Mouse (Mus musculus) embryonic stem cell, embryonic (primary cell): ENCODE data around the gene Coa3.

ENCODE experiments used
- CTCF ChIA-PET, 4 experiments: fragments of 300-600 bp in 2 of 4; fragments of 350-600 bp in 2 of 4; sonication (Branson Sonifier 250); formaldehyde crosslinking; loops; one replicate each; lab custom pipeline; 2022; ENCODE audit warnings: inconsistent platforms in 2 of 4; lab: Charles Lee
- POLR2A ChIA-PET, 4 experiments: fragments of 300-600 bp in 2 of 4; fragments of 350-600 bp in 2 of 4; sonication (Branson Sonifier 250); formaldehyde crosslinking; loops; one replicate each; lab custom pipeline; 2022; ENCODE audit warnings: antibody characterized with exemption in 4 of 4, inconsistent platforms in 1 of 4; lab: Charles Lee

The Coa3 gene

DNA sequence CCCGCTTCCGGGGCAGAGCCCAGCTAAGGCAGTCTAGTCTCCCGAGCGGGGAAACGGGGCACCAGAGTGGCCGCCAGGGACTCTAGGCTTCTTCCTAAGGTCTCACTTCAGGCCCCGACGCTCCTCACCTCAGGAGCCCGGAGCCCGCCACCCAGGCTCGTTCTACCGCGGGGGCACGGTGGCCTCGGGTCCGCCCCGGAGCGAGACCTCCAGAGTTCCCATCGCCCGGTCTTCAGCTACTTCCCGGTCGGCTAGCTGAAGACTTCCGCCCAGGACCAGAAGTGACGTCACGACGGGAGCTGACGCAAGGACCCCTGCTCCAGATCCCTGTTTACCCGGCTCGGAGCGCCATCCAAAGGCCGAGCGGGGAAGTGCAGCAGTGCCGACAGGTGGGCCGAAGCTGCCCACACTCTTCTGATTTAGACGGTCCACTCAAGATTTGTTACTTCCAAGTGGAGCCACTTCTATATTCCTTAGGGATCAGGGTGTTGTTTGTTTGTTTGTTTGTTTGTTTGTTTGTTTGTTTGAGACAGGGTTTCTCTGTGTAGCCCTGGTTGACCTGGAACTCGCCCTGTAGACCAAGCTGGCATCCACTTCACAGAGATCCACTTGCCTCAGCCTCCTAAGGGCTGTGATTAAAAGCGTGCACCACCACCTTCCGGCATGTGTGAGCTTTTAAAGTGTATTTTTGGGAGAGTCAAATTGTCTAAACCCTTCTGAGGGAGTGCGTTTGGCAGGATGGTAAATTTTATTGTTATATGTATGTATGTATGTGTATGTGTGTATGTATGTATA is 23.3 kb upstream of the Coa3 start, which contains the start of gene Becn1:
Gene Becn1 (minus strand): TSS at position 283 of the 795 bp plus-strand sequence.
- ChIA-PET POLR2A (interaction anchor here (0.6 to 2.8 kb wide), 74 partner anchors 8 to 1518 kb away, joined by 3 to 29 read pairs (median 4); partner anchors contain the start of genes Psme3 (in 4 of the 4), Cntd1 (in 3 of the 4), Coa3 (in 3 of the 4) and Rpl27 (in 3 of the 4)), CTCF (interaction anchor here (0.5 to 2.4 kb wide), 95 partner anchors 9 to 947 kb away, joined by 3 to 26 read pairs (median 4); partner anchors contain the start of genes Cntd1 (in 4 of the 4), Coa3 (in 4 of the 4), Wnk4 (in 3 of the 4) and Rpl27 (in 2 of the 4))

DNA sequence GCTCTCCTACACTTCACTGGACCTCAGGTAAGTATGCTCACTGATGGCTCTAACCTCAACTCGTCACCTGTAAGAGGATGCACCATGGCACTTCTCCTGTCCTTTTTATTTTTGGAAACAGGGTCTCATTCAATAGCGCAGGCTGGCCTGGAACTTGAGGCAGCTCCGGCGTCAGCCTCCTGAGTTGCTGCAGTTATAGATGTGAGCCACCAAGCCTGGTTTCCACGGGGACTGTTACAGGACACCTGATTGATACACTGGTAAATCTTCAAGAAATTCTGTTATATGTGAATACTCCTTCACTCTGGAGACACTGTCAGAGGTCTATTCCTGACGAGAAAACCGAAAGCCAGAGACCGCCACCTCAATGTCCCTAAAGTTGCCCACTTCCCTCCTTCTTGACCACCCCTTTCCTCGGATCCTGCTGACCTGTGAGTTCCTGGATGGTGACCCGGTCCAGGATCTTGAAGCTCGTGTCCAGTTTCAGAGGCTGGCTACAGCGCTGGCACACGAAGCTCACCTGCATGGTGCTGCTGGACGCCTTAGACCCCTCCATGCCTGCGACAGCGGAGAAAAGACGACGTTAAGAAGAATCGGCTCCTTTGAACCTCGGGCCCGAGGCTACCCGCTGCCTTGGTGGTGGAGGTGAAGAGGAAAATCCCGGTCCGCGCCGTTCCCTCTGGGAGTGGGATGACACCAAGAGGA is 22.5 kb upstream of the Coa3 start:
- POLR2A ChIA-PET: interaction anchor here (0.6 to 2.8 kb wide), 69 partner anchors 9 to 981 kb away, joined by 3 to 29 read pairs (median 4); partner anchors contain the start of genes Psme3 (in 4 of the 4), Rpl27 (in 3 of the 4), Cntd1 (in 2 of the 4) and Coa3 (in 2 of the 4)
- CTCF ChIA-PET: interaction anchor here (0.5 to 2.4 kb wide), 81 partner anchors 8 to 946 kb away, joined by 3 to 26 read pairs (median 4); partner anchors contain the start of genes Cntd1 (in 4 of the 4), Coa3 (in 4 of the 4), Vps25 (in 2 of the 4) and Wnk4 (in 2 of the 4)

DNA sequence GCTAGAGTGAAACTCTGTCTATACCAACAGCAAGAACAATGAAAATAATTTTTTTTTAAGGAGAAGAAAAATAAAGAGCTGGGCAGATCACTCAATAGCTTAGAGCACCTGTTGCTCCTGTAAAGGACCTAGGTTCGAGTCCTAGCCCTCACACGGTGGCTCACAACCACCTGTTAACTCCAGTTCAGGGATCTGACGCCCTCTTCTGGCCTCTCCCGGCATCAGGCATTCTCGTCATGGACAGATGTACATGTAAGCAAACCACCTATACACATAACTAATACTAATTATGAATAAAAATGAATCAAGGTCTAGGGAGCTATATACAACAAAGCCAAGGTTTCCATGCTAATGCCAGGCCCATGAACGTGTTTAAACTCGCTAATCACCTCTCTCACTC is 22.0 kb upstream of the Coa3 start:
- POLR2A ChIA-PET: interaction anchor here in 3 of 4 experiments (0.6 to 2.8 kb wide), 16 partner anchors 12 to 141 kb away, joined by 3 to 29 read pairs (median 4); partner anchors contain the start of genes Cntd1 (in 2 of the 3), Coa3 (in 2 of the 3), Rpl27 (in 2 of the 3) and Psme3 (in 1 of the 3)
- CTCF ChIA-PET: interaction anchor here in 2 of 4 experiments (0.6 to 2.4 kb wide), 8 partner anchors 22 to 183 kb away, joined by 3 to 15 read pairs (median 6); partner anchors contain the start of genes Aarsd1 (in 1 of the 2), Cntd1 (in 1 of the 2), Coa3 (in 1 of the 2) and Wnk4 (in 1 of the 2)

DNA sequence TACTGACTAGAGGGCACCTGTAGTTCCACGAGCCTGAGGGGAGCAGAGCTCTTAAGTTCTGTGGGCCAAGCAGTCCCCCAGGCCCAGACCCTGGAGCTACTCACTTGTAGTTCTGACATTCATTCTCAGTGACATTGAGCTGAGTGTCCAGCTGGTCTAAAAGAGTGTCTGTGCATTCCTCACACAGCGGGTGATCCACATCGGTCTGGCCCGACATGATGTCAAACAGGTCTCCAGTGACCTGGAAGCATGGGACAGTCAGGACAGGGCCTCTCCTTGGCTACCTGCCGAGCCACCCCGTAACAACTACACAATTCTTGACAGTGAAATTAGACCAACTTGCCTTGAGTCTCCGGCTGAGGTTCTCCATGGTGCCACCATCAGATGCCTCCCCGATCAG is 16.3 kb upstream of the Coa3 start:
- POLR2A ChIA-PET: interaction anchor here (0.6 to 1.9 kb wide), 15 partner anchors 12 to 1233 kb away, joined by 3 to 10 read pairs (median 4); partner anchors contain the start of genes Rpl27 (in 2 of the 4), Wnk4 (in 2 of the 4), Cntd1 (in 1 of the 4) and Coa3 (in 1 of the 4)
- CTCF ChIA-PET: interaction anchor here in 2 of 4 experiments (0.6 to 1.5 kb wide), 6 partner anchors 13 to 144 kb away, joined by 3 to 7 read pairs (median 5); partner anchors contain the start of genes Cntd1 (in 1 of the 2) and Coa3 (in 1 of the 2)

DNA sequence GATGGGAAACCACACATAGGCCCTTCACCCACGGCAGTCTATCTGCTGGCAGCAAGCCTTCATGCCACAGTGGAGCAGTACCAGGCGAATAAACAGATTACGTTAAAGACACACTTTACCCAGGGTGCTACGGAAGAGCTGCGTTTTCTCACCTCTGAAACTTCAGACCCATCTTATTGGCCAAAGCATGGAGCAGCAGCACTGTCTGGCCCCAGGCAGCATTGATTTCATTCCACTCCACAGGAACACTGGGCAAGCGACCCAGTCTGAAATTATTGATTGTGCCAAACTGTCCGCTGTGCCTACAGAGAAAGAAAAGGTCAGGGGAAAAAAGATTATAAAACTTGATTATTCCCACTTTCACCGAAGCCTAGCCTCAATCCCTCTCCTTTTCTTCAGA is 12.3 kb upstream of the Coa3 start:
- POLR2A ChIA-PET: interaction anchor here in 2 of 4 experiments (0.9 to 2.2 kb wide), 6 partner anchors 8 to 151 kb away, joined by 3 to 6 read pairs (median 4); partner anchors contain the start of genes Cntd1 (in 1 of the 2), Coa3 (in 1 of the 2), Psme3 (in 1 of the 2) and Rpl27 (in 1 of the 2)
- CTCF ChIA-PET: interaction anchor here in 2 of 4 experiments (0.5 to 0.9 kb wide), 2 partner anchors 11 to 151 kb away, joined by 6 to 11 read pairs; partner anchors contain the start of genes Becn1 (in 1 of the 2) and Rpl27 (in 1 of the 2)

DNA sequence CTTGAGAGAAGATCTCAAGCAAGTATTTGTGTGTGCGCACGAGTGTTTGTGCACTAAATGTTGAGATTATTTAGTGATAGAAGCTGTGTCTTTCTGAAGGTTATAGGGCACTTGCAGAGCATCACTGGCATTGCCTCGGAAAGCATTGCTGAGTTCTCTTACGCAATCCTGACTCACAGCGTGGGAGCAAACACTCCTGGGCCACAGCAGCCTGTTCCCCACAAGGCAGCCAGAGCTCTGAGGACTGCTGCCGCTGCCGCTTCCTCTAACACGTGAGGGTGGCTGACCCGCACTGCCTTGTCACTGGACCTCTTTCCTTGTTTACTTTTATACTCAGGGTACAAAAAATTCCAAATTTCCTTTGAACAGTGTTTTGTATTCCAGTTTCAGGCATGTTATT is 8.4 kb upstream of the Coa3 start:
- CTCF ChIA-PET: interaction anchor here in 2 of 4 experiments (0.5 to 0.9 kb wide), 3 partner anchors 15 to 342 kb away, joined by 3 to 4 read pairs (median 3); partner anchors contain the start of gene Becn1 (in 1 of the 2)
- POLR2A ChIA-PET: interaction anchor here in 2 of 4 experiments (0.6 to 1.5 kb wide), 6 partner anchors 9 to 199 kb away, joined by 3 to 6 read pairs (median 3); partner anchors contain the start of genes Becn1 (in 2 of the 2), Cntd1 (in 1 of the 2), Coa3 (in 1 of the 2) and Rpl27 (in 1 of the 2)

DNA sequence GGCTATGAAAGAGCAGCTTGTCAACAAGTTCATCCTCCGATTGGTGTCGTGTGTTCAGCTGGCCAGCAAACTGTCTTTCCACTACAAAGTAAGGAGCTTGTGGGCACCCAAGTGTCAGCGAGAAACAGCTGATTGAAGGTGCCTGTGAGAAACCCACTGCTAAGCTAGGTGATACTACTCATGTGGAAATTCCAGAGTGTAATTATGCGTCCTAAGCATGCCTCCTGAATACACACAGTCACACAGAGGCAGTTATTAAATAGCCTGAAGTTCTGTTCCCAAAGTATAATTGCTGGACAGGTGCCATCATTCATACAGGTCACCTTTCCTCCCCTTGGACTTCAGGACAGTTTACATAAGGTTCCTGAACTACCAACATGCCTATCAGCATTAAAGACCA is 4.9 kb upstream of the Coa3 start:
- ChIA-PET POLR2A (interaction anchor here in 2 of 4 experiments (0.6 to 2.9 kb wide), 5 partner anchors 11 to 106 kb away, joined by 3 to 10 read pairs (median 3); partner anchors contain the start of genes Becn1 (in 2 of the 2) and Vps25 (in 1 of the 2)), CTCF (interaction anchor here in 1 of 4 experiments (1.4 kb wide), 1 partner anchor 18 kb away, joined by 6 read pairs; the partner anchor contains the start of gene Becn1)

DNA sequence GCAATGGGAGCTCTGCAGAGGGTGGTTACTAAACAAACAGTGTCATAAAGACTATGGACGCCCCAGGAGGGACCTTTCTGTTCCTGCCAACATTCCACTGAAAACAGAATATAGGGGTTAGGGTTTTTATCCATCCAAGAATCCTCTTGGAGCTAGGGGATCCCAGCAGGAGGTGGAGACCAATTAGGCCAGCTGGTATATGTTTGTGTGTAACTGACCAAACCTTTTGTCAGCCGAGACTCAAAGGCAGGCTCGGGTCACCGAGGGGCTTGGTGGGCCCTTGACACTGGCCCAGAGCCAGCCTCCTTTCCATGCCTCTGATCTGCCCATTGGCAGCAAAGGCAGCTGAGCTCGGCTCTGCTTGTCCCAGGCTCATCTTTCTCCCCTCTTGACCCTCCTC is 4.0 kb upstream of the Coa3 start:
- ChIA-PET POLR2A (interaction anchor here in 2 of 4 experiments (0.7 to 2.9 kb wide), 8 partner anchors 8 to 29 kb away, joined by 3 to 10 read pairs (median 3); partner anchors contain the start of genes Becn1 (in 2 of the 2), Vps25 (in 1 of the 2) and Wnk4 (in 1 of the 2)), CTCF (interaction anchor here in 2 of 4 experiments (0.5 to 1.4 kb wide), 4 partner anchors 19 to 112 kb away, joined by 3 to 6 read pairs (median 3); partner anchors contain the start of gene Becn1 (in 2 of the 2))

DNA sequence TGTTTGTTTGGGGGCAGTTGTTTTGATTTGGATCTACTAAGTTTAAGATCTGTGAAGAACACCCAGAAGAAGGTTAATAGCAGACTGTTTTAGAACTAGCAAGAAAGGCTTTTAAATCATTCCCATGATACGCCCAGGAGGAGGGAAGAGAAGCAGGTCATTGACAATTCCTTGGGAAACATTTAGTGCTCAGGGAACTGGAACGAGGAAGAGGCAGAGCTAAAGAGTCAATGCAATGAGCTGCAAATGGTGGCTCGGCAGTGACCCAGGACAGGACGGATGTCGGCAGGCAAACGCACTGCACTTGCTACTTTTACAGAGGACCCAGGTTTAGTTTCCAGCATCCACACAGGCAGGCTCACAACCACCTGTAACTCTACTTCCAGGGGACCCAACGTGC is 1.9 kb upstream of the Coa3 start:
- CTCF ChIA-PET: no interaction called here

DNA sequence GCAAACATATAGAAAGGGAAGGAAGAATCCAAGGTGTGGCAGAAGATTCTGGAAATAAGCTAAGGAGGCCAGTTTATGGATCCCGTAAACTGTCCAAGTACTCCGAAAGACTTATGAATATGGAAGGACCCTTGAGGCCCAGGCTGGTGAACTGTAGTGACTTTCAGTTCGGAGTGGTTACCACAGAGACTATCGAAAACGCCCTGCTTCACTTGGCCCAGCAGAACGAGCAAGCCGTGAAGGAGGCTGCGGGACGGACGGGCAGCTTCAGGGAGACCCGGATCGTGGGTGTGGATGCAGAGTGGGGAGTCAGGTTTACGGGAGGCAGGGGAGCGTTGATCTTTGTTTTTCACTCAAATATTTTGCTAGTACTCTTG is 267 bp upstream of the Coa3 start:
- ChIA-PET CTCF (interaction anchor here (0.6 to 2.2 kb wide), 23 partner anchors 16 to 590 kb away, joined by 3 to 21 read pairs (median 4); partner anchors contain the start of genes Becn1 (in 4 of the 4), Psmc3ip (in 1 of the 4), Retreg3 (in 1 of the 4) and Rpl27 (in 1 of the 4)), POLR2A (interaction anchor here (0.5 to 4.1 kb wide), 73 partner anchors 8 to 959 kb away, joined by 3 to 45 read pairs (median 4); partner anchors contain the start of genes Becn1 (in 3 of the 4), Psme3 (in 3 of the 4), Rpl27 (in 3 of the 4) and Wnk4 (in 3 of the 4))

More for the DNA sequence above, 1.9 kb upstream of the Coa3 start:
- POLR2A ChIA-PET: interaction anchor here in 3 of 4 experiments (0.6 to 2.9 kb wide), 7 partner anchors 10 to 816 kb away, joined by 3 to 10 read pairs (median 4); partner anchors contain the start of genes Becn1 (in 1 of the 3), Rpl27 (in 1 of the 3) and Wnk4 (in 1 of the 3)

DNA sequence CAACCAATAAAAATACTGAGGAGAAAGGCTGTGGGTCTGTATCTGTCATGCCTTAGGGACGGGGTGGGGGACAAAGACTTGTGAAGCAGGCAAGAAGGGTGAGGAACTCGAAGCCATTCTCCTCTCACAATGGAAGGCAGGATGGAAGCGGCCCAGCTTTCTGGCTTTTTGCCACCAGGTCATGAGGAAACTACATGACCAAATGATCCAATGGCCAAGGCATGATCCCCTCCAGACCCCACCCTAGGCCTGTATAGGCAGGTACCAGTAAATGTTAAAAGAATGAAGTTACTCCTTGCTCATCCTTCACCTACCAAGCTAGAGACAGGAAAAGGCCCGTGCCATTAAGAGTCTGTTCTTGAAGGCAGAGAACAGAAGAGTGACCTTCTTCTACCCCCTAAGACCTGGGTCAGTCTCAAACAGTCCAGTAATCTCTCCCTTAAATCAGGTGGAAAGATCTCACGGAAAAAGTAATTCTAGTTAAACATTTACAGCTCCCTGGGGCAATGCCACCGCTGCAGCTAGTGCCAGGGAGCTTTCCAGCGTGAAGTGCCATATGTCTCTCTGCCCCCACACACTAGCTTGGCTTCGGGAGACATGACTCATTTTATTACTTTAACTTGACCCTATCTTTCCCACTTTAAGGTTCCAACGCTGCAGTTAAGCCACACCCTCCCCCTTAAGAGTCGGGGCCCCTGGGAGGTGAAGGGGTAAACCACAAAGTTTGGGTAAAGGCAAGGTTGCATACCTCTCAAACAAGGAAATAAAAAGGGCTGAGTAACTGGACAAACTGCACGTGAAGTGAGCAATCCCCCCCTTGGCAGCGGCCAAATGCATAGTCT is 1.3 kb downstream of the Coa3 start:
- POLR2A ChIA-PET: interaction anchor here in 3 of 4 experiments (0.8 to 4.1 kb wide), 34 partner anchors 8 to 388 kb away, joined by 3 to 45 read pairs (median 6); partner anchors contain the start of genes Rpl27 (in 3 of the 3), Becn1 (in 2 of the 3), Retreg3 (in 2 of the 3) and Tubg1 (in 2 of the 3)
- CTCF ChIA-PET: interaction anchor here in 2 of 4 experiments (0.5 to 2.2 kb wide), 10 partner anchors 17 to 164 kb away, joined by 3 to 21 read pairs (median 4); partner anchors contain the start of genes Becn1 (in 1 of the 2) and Rpl27 (in 1 of the 2)

DNA sequence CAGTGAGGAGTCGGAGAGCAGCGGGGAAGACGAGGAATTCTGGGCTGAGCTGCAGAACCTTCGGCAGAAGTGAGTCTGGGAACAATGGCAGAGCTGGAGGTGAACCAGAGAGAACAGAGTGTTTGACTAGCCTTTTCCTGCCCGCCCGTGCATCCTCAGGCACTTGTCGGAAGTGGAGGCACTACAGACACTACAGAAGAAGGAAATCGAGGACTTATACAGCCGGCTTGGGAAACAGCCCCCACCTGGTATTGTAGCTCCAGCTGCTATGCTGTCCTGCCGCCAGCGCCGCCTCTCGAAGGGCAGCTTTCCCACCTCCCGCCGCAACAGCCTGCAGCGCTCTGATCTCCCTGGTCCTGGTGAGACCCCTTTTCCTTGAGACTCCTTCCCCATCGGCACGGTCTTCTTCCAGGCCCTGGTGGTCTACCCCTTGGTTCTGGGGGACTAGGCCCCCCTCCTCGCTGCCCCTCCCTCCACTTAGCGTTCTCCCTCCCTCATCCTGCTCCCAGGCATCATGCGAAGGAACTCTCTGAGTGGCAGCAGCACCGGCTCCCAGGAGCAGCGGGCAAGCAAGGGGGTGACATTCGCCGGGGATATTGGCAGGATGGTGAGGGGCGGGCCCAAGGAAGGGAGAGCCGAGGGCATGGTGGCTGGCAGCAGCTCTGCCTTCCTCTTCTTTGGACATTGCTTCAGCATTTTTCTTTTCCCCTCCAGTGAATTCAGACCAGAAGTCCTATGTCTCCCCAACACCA is 2.4 kb downstream of the Coa3 start:
- ChIA-PET CTCF (interaction anchor here in 1 of 4 experiments (1.3 to 1.5 kb wide), 2 partner anchors 25 to 402 kb away, joined by 3 to 5 read pairs; partner anchors contain the start of gene Becn1), POLR2A (interaction anchor here in 2 of 4 experiments (0.7 to 4.1 kb wide), 8 partner anchors 9 to 166 kb away, joined by 3 to 45 read pairs (median 3); partner anchors contain the start of genes Plekhh3 (in 1 of the 2), Rpl27 (in 1 of the 2) and Wnk4 (in 1 of the 2))

DNA sequence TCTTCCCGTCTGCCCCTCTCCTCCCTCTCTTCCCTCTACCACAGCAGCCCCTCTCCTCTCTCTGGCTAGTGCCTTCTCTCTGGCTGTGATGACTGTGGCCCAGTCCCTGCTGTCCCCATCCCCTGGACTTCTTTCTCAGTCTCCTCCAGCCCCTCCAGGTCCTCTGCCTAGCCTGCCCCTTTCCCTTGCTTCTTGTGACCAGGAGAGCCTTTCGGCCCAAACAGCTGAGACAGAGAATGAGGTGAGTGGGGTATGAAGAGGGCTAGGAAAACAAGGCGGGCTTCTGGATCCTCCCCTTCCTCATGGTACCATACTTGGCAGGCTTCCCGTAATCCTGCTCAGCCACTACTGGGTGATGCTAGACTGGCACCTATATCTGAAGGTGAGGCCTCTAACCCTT is 3.6 kb downstream of the Coa3 start:
- CTCF ChIA-PET: interaction anchor here in 1 of 4 experiments (1.5 kb wide), 1 partner anchor 26 kb away, joined by 5 read pairs; the partner anchor contains the start of gene Becn1

DNA sequence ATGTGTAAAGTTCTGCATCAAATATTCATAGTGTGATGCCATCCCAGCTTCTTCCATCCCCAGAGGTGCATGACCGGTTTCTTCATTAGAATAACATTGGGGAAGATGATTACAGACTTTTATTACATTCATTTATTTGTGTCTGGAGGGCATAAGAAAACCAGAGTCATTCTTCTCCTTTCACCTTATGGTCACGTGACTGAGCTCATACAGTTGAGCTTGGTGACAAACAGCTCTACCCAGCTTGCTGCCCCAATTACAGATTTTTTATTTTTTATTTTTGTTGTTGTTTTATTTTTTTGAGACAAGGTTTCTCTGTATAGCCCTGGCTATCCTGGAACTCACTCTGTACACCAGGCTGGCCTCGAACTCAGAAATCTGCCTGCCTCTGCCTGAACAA is 6.5 kb downstream of the Coa3 start:
- ChIA-PET CTCF (no interaction called here), POLR2A (interaction anchor here in 2 of 4 experiments (0.5 to 1.2 kb wide), 5 partner anchors 11 to 323 kb away, joined by 3 to 4 read pairs (median 3); partner anchors contain the start of gene Becn1 (in 1 of the 2))

More for the DNA sequence above, 3.6 kb downstream of the Coa3 start:
- POLR2A ChIA-PET: interaction anchor here in 2 of 4 experiments (0.9 to 2.3 kb wide), 4 partner anchors 14 to 167 kb away, joined by 3 to 6 read pairs (median 3); partner anchors contain the start of genes Rpl27 (in 1 of the 2) and Wnk4 (in 1 of the 2)
